ENCODE assay signal across 11 mouse cellular contexts in the genomic region with DNA sequence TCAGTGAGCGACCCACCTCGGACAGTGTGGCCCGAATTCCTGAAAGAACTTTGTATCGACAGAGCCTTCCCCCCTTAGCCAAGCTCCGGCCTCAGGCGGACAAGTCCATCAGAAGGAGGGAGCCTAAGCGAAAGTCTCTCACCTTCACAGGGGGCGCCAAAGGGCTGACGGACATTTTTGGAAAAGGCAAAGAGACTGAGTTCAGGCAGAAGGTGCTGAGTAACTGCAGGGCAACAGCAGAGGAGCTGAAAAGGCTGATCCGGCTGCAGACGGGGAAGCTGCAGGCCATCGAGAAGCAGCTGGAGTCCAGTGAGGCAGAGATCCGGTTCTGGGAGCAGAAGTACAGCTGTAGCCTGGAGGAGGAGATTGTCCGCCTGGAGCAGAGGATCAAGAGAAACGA. TPM values are rescaled to one million over a fixed set of nuclear protein-coding genes. Genes with fewer than 3 reads are reported as not detected.
A peak's percentile ranks its signal among the peaks of the same experiment; 100 is the strongest.
DNase-seq lines count a peak whose midpoint lies in the region; ATAC-seq and TF ChIP-seq lines count a peak whose summit lies in the region.
"Had no signal": no experiment of that assay in that cellular context is flagged by ENCODE, and none has a peak within 500 bp of the region (broad histone marks: within the 10 kb centered on the region; RNA-seq: fewer than 3 reads in every experiment).

No protein-coding gene starts in this region.

- peak overlapping the region; percentile 28 for H3K4me2 ChIP-seq in kidney, postnatal 0 days (ENCODE audit: low read length)
- H3K4me2 ChIP-seq: embryonic facial prominence, embryonic 15.5 days had no signal

- no peaks in the 10 kb centered on the region for H3K9me3 ChIP-seq in kidney, postnatal 0 days (replicated peaks; ENCODE audit: low read length)
- H3K9me3 ChIP-seq: embryonic facial prominence, embryonic 15.5 days had no signal

- H3K4me3 ChIP-seq in kidney, postnatal 0 days (replicated peaks; ENCODE audit: low read depth, low read length) = no peak overlapping the region
- H3K4me3 ChIP-seq: embryonic facial prominence, embryonic 15.5 days had no signal

- H3K36me3 ChIP-seq in kidney, postnatal 0 days (ENCODE audit: insufficient read depth, low read length) = peaks cover 13% of the 10 kb centered on the region

- 38% methylated on average over 15 of the region's 15 CpGs for WGBS in kidney, postnatal 0 days

- no peaks in the 10 kb centered on the region for H3K4me1 ChIP-seq in kidney, postnatal 0 days (replicated peaks; ENCODE audit: insufficient read depth, low read length)
- H3K4me1 ChIP-seq: embryonic facial prominence, embryonic 15.5 days had no signal

- peak; percentile 39 to 42 for DNase-seq in cerebellum, postnatal 36 days
- no peak for DNase-seq in cerebellum, adult 11 months
- peak; percentile 68 for DNase-seq in kidney, postnatal 0 days (ENCODE audit: low spot score)
- no peak for DNase-seq in kidney, postnatal 36 days
- peak; percentile 26 for DNase-seq in 3T3-L1 (ENCODE audit: low read depth, low spot score)
- DNase-seq in embryo, embryonic 9.5 days (ENCODE audit: extremely low spot score) = peak; percentile 41
- no peak for DNase-seq in adrenal gland, postnatal 25 days
- DNase-seq: adrenal gland, adult 2 months; lung, postnatal 14 days had no signal

- H3K9ac ChIP-seq in kidney, postnatal 0 days (ENCODE audit: low read depth, low read length) = 0 out of 2 replicates have a peak overlapping the region, but pooled peaks have one; percentile 24
- H3K9ac ChIP-seq: embryonic facial prominence, embryonic 15.5 days had no signal

- H3K27me3 ChIP-seq in kidney, postnatal 0 days (ENCODE audit: insufficient read depth, low read length) = no peaks in the 10 kb centered on the region
- H3K27me3 ChIP-seq: embryonic facial prominence, embryonic 15.5 days had no signal

- H3K27ac ChIP-seq in kidney, postnatal 0 days = peak overlapping the region; percentile 5; the same call in 1 of the 2 replicates
- H3K27ac ChIP-seq: embryonic facial prominence, embryonic 15.5 days had no signal

- 0 out of 2 replicates have a peak, but pooled peaks have one; percentile 21 for ATAC-seq in kidney, postnatal 0 days (replicated peaks; ENCODE audit: low FRiP score, low read depth)
- ATAC-seq in megakaryocyte, adult 5-6 weeks (ENCODE audit: poor library complexity, severe bottlenecking) = no peak

- peak; percentile 61 for TF ChIP-seq CTCF in kidney, postnatal 0 days (IDR thresholded peaks at IDR 0.05; ENCODE audit: low read depth)

RNA-seq across cellular contexts. Expression of a gene that starts 50.2 kb away (rescaled TPM):
- polyA plus RNA-seq in kidney, postnatal 0 days (2015; fragmentation: Nextera tagmentation; extraction: Ambion mirVana) = 1.0 and 1.1 TPM in 2 replicates
- total RNA-seq in adrenal gland, postnatal 25 days (2021) = 12.3 and 16.2 TPM in 2 replicates
- total RNA-seq in megakaryocyte, adult 5-6 weeks (2015) = 0.02 TPM in 1 of 2 replicates, not detected in the other
- total RNA-seq in megakaryocyte, adult 5-6 weeks (2017) = not detected in 2 replicates

Comparison
In these comparisons a context has a peak if more than half of its experiments do, and no peak if none do; other contexts are left out.
1. DNase-seq: peak in cerebellum, postnatal 36 days (2 of 2), kidney, postnatal 0 days (single experiment), 3T3-L1 (single experiment) and embryo, embryonic 9.5 days (single experiment); none in cerebellum, adult 11 months (single experiment), kidney, postnatal 36 days (0 of 2) and adrenal gland, postnatal 25 days (single experiment).
2. RNA of a gene that starts 50.2 kb away (total RNA-seq): 12.3 to 16.2 TPM in adrenal gland, postnatal 25 days; 0.02 TPM in megakaryocyte, adult 5-6 weeks; every median in the first group is over 10 times any median in the second.